Mouse (Mus musculus) forebrain, embryonic 15.5 days (tissue): Measurements from ENCODE around the gene Ralgapa1. TPM values are rescaled to one million over a fixed set of nuclear protein-coding genes. Genes with fewer than 3 reads are reported as not detected.
"Not testable (repeated sequence)": the region's sequence is repeated elsewhere in the genome, so short reads cannot be mapped to it uniquely, and the experiment has no call there.

Experiments used
- ATAC-seq: fragments of 200-750 bp; cut with Nextera tagmentation; replicated peaks from 2 replicates; pipeline ENCODE4 v1.8.0; 2017; ENCODE audit warnings: mild to moderate bottlenecking, moderate TSS enrichment, moderate library complexity
- H3K27ac ChIP-seq: fragments of 300-500 bp; sonication (generic); replicated peaks from 2 replicates; pipeline ENCODE4 v1.5.1; 2015; ENCODE audit warnings: mild to moderate bottlenecking, inconsistent platforms
- H3K27me3 ChIP-seq: fragments of 300-500 bp; sonication (generic); 2 replicates; pipeline ENCODE4 v1.6.1; 2015; ENCODE audit warnings: inconsistent platforms
- H3K36me3 ChIP-seq: fragments of 300-500 bp; sonication (generic); 2 replicates; pipeline ENCODE4 v1.6.1; 2015; ENCODE audit warnings: mild to moderate bottlenecking, inconsistent platforms
- H3K4me1 ChIP-seq: fragments of 300-500 bp; sonication (generic); 2 replicates; pipeline ENCODE4 v1.6.1; 2015; ENCODE audit warnings: inconsistent platforms
- H3K4me2 ChIP-seq: fragments of 300-500 bp; sonication (generic); replicated peaks from 2 replicates; pipeline ENCODE4 v1.6.1; 2015; ENCODE audit warnings: mild to moderate bottlenecking, inconsistent platforms
- H3K4me3 ChIP-seq: fragments of 300-500 bp; sonication (generic); 2 replicates; pipeline ENCODE4 v1.5.1; 2015; ENCODE audit warnings: mild to moderate bottlenecking, inconsistent platforms
- H3K9ac ChIP-seq: fragments of 300-500 bp; sonication (generic); replicated peaks from 2 replicates; pipeline ENCODE4 v1.6.1; 2015; ENCODE audit warnings: mild to moderate bottlenecking, inconsistent platforms
- H3K9me3 ChIP-seq: fragments of 300-500 bp; sonication (generic); 2 replicates; pipeline ENCODE4 v1.6.1; 2016; ENCODE audit warnings: inconsistent platforms
- WGBS: fragments of 180-500 bp; shearing (Covaris S2); methylation state at CpG from one replicate; pipeline ENCODE4 v1.1.7; 2015; ENCODE audit warnings: mixed read lengths; 5-methylcytosine and 5-hydroxymethylcytosine counted together
- polyA plus RNA-seq: library from polyadenylated mRNA; unstranded; fragments of >200 nt; fragmentation: Nextera tagmentation; extraction: Ambion mirVana; gene quantifications from 2 replicates; pipeline ENCODE4 v1.2.1, GENCODE M21; 2015

Ralgapa1 gene
- polyA plus RNA-seq, 1 experiment from 2014 or later, result 19.6 TPM

- ATAC-seq, result no peak
- no peaks in the 10 kb centered on the region for H3K36me3 ChIP-seq
- no peak overlapping the region for H3K4me2 ChIP-seq
- no peak overlapping the region for H3K4me3 ChIP-seq
- H3K9me3 ChIP-seq, result no peaks in the 10 kb centered on the region
- no peaks in the 10 kb centered on the region for H3K4me1 ChIP-seq
- H3K27me3 ChIP-seq, result no peaks in the 10 kb centered on the region
- no peak overlapping the region for H3K9ac ChIP-seq
- 84% methylated on average over 3 of the region's 3 CpGs for WGBS
- H3K27ac ChIP-seq, result no peak overlapping the region
Measured at GRCm38 (mm10) chr12:55797103-55797502, 23.9 kb downstream of the Ralgapa1 start.

GRCm38 (mm10) chr12:55794485-55794884, 26.5 kb downstream of the Ralgapa1 start:
- H3K27ac ChIP-seq, H3K4me2 ChIP-seq, H3K4me3 ChIP-seq, ATAC-seq, H3K36me3 ChIP-seq, H3K4me1 ChIP-seq, H3K9ac ChIP-seq, H3K27me3 ChIP-seq, H3K9me3 ChIP-seq: not testable (repeated sequence)
- 82% methylated on average over 4 of the region's 4 CpGs for WGBS

GRCm38 (mm10) chr12:55785252-55785651, 35.7 kb downstream of the Ralgapa1 start:
- H3K4me1 ChIP-seq, result no peaks in the 10 kb centered on the region
- peaks cover 27% of the 10 kb centered on the region for H3K36me3 ChIP-seq
- 86% methylated on average over 2 of the region's 2 CpGs for WGBS
- no peak overlapping the region for H3K4me2 ChIP-seq
- H3K27me3 ChIP-seq, result no peaks in the 10 kb centered on the region
- no peak for ATAC-seq
- no peaks in the 10 kb centered on the region for H3K9me3 ChIP-seq
- no peak overlapping the region for H3K4me3 ChIP-seq
- no peak overlapping the region for H3K9ac ChIP-seq
- no peak overlapping the region for H3K27ac ChIP-seq

DNA sequence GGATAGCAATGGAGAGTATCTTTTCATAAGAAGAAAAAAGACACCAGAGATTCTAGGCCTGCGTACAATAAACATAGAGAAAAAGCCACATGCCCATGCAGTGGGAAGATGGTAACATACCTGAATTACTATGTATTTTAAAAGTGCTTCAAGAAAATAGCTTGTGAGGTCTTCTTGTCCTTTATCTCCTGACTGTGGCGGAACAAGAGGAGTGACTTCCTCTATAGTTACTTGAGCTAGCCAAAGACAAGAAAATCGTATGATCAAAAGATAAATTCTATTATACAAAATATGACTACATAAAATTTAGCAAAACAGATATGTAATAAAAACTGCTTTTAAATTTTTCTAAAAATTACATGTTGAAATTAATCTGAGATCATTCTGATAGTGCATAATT, 38.3 kb downstream of the Ralgapa1 start:
- no peak for ATAC-seq
- Histone ChIP-seq H3K4me1 (no peaks in the 10 kb centered on the region), H3K4me2 (no peak overlapping the region), H3K36me3 (peaks cover 27% of the 10 kb centered on the region), H3K9ac (no peak overlapping the region), H3K27ac (no peak overlapping the region), H3K27me3 (no peaks in the 10 kb centered on the region), H3K9me3 (no peaks in the 10 kb centered on the region), H3K4me3 (no peak overlapping the region)
- WGBS, result 95% methylated on average over 3 of the region's 3 CpGs

- no peak overlapping the region for H3K27ac ChIP-seq
- WGBS, result 98% methylated on average over 2 of the region's 2 CpGs
- H3K9me3 ChIP-seq, result no peaks in the 10 kb centered on the region
- peaks cover 19% of the 10 kb centered on the region; the same call in 1 of the 2 replicates for H3K36me3 ChIP-seq
- H3K4me1 ChIP-seq, result no peaks in the 10 kb centered on the region
- H3K9ac ChIP-seq, result no peak overlapping the region
- no peak; the same call in 1 of the 2 replicates for ATAC-seq
- H3K4me2 ChIP-seq, result no peak overlapping the region
- no peaks in the 10 kb centered on the region for H3K27me3 ChIP-seq
- no peak overlapping the region for H3K4me3 ChIP-seq
Measured at GRCm38 (mm10) chr12:55778301-55778700, 42.7 kb downstream of the Ralgapa1 start.

GRCm38 (mm10) chr12:55777356-55777755, 43.6 kb downstream of the Ralgapa1 start:
- Histone ChIP-seq H3K27me3 (no peaks in the 10 kb centered on the region), H3K9ac (no peak overlapping the region), H3K4me1 (no peaks in the 10 kb centered on the region), H3K9me3 (no peaks in the 10 kb centered on the region), H3K36me3 (peaks cover 19% of the 10 kb centered on the region; the same call in 1 of the 2 replicates), H3K4me3 (no peak overlapping the region), H3K4me2 (no peak overlapping the region), H3K27ac (no peak overlapping the region)
- no peak for ATAC-seq

- no peak overlapping the region for H3K4me2 ChIP-seq
- H3K9me3 ChIP-seq, result no peaks in the 10 kb centered on the region
- no peak overlapping the region for H3K27ac ChIP-seq
- H3K9ac ChIP-seq, result no peak overlapping the region
- H3K36me3 ChIP-seq, result peaks cover 19% of the 10 kb centered on the region; the same call in 1 of the 2 replicates
- ATAC-seq, result no peak
- H3K4me1 ChIP-seq, result no peaks in the 10 kb centered on the region
- no peaks in the 10 kb centered on the region for H3K27me3 ChIP-seq
- H3K4me3 ChIP-seq, result no peak overlapping the region
- WGBS, result 91% methylated on average over 3 of the region's 3 CpGs
Measured at GRCm38 (mm10) chr12:55774316-55774715, 46.7 kb downstream of the Ralgapa1 start.

- H3K4me1 ChIP-seq, result no peaks in the 10 kb centered on the region
- 60% methylated on average over 1 of the region's 1 CpGs for WGBS
- H3K27me3 ChIP-seq, result no peaks in the 10 kb centered on the region
- H3K36me3 ChIP-seq, result peaks cover 32% of the 10 kb centered on the region
- no peak overlapping the region for H3K4me2 ChIP-seq
- H3K9me3 ChIP-seq, result no peaks in the 10 kb centered on the region
- H3K4me3 ChIP-seq, result no peak overlapping the region
- no peak overlapping the region for H3K9ac ChIP-seq
- ATAC-seq, result no peak; the same call in 1 of the 2 replicates
- H3K27ac ChIP-seq, result no peak overlapping the region
Measured at GRCm38 (mm10) chr12:55720319-55720718, 100.6 kb downstream of the Ralgapa1 start.

DNA sequence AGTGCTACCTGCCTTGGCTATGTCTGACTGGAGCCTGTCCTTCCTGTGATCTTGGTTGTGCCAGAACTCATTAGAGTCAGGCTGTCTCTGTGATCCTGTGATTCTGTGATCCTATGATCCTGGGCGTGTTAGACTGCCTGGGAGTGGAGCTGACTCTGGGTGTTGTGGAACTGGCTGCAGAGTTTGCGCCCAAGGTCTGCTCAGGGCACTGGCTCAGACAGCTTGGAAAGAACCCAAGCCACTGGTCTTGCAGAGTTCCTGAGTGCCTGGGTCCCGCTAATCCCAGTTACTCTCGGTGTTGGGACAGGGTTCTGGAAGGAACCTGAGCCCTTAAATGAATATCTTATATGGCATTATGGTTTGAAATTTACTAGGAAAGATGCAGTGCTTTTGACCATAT, 115.1 kb downstream of the Ralgapa1 start:
- ATAC-seq, result no peak
- H3K36me3 ChIP-seq, result peaks cover 27% of the 10 kb centered on the region; the same call in 1 of the 2 replicates
- no peaks in the 10 kb centered on the region for H3K27me3 ChIP-seq
- H3K27ac ChIP-seq, result no peak overlapping the region
- no peak overlapping the region for H3K9ac ChIP-seq
- no peaks in the 10 kb centered on the region for H3K4me1 ChIP-seq
- H3K4me3 ChIP-seq, result no peak overlapping the region
- no peak overlapping the region for H3K4me2 ChIP-seq
- H3K9me3 ChIP-seq, result no peaks in the 10 kb centered on the region
- 95% methylated on average over 4 of the region's 4 CpGs for WGBS

GRCm38 (mm10) chr12:55666699-55667098, 154.3 kb downstream of the Ralgapa1 start:
- ATAC-seq, result no peak
- H3K4me1 ChIP-seq, result no peaks in the 10 kb centered on the region
- WGBS, result 91% methylated on average over 6 of the region's 6 CpGs
- H3K27me3 ChIP-seq, result no peaks in the 10 kb centered on the region
- H3K9me3 ChIP-seq, result no peaks in the 10 kb centered on the region
- peaks cover 8% of the 10 kb centered on the region; the same call in 1 of the 2 replicates for H3K36me3 ChIP-seq
- no peak overlapping the region for H3K4me3 ChIP-seq
- no peak overlapping the region for H3K9ac ChIP-seq
- no peak overlapping the region for H3K27ac ChIP-seq
- no peak overlapping the region for H3K4me2 ChIP-seq

DNA sequence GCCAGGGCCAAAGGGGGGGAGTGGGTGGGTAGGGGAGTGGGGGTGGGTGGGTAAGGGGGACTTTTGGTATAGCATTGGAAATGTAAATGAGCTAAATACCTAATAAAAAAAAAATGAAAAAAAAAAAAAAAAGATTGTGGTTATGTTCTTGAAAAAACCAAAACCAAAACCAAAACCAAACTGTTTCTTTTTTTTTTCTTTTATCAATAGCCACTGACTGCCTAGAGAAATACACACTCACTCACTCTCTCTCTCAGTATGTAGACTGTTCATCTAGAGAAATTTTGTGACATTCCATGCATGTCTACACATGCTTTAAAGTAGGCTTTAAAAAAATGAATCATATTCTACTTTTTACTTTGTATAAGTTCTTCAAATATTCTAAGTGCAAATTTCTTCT, 157.8 kb downstream of the Ralgapa1 start:
- not testable (repeated sequence) for H3K27ac ChIP-seq, H3K27me3 ChIP-seq, H3K9me3 ChIP-seq, H3K4me1 ChIP-seq, H3K4me2 ChIP-seq, ATAC-seq, H3K4me3 ChIP-seq, H3K9ac ChIP-seq
- peaks cover 16% of the 10 kb centered on the region; the same call in 1 of the 2 replicates for H3K36me3 ChIP-seq

GRCm38 (mm10) chr12:55648011-55648525, 172.9 kb downstream of the Ralgapa1 start:
- WGBS, result 92% methylated on average over 7 of the region's 7 CpGs
- Histone ChIP-seq H3K27me3 (no peaks in the 10 kb centered on the region), H3K4me2 (no peak overlapping the region), H3K4me3 (no peak overlapping the region), H3K4me1 (no peaks in the 10 kb centered on the region), H3K27ac (no peak overlapping the region), H3K9me3 (no peaks in the 10 kb centered on the region), H3K9ac (no peak overlapping the region), H3K36me3 (no peaks in the 10 kb centered on the region)
- no peak for ATAC-seq

GRCm38 (mm10) chr12:55626711-55627110, 194.3 kb downstream of the Ralgapa1 start:
- ATAC-seq, result no peak
- H3K4me2 ChIP-seq, result no peak overlapping the region
- H3K9ac ChIP-seq, result no peak overlapping the region
- H3K4me1 ChIP-seq, result peaks cover 13% of the 10 kb centered on the region
- WGBS, result 17% methylated on average over 4 of the region's 4 CpGs
- H3K9me3 ChIP-seq, result no peaks in the 10 kb centered on the region
- no peak overlapping the region for H3K4me3 ChIP-seq
- no peaks in the 10 kb centered on the region for H3K36me3 ChIP-seq
- no peak overlapping the region for H3K27ac ChIP-seq
- no peaks in the 10 kb centered on the region for H3K27me3 ChIP-seq
